Mouse (Mus musculus) frontal cortex, postnatal 36 days (tissue): ENCODE data around the gene Ramp2.
A peak's percentile ranks its signal among the peaks of the same experiment; 100 is the strongest.

Experiments used
- DNase-seq, 2 experiments: peaks; one replicate each; pipeline ENCODE4 v3.0.0; 2022; ENCODE audit warnings: low spot score in 2 of 2

Ramp2 gene

DNA sequence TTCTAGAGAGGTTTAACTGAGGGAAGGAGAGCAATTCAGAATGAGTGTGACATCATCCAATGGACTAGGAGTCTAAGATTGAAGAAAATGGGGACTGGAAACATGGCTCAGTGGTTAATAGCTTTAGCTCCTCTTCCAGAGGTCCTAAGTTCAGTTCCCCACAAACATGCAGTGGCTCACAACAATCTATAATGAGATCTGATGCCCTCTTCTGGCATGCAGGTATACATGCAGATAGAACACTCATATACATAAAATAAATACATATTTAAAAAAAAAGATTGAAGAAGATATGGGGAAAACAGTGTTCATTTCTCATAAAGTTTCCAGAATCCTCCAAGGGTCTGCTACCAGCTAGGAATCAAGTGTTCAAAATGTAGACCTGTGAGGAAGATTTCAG, 10.4 kb upstream of the Ramp2 start:
- DNase-seq: no peak

DNA sequence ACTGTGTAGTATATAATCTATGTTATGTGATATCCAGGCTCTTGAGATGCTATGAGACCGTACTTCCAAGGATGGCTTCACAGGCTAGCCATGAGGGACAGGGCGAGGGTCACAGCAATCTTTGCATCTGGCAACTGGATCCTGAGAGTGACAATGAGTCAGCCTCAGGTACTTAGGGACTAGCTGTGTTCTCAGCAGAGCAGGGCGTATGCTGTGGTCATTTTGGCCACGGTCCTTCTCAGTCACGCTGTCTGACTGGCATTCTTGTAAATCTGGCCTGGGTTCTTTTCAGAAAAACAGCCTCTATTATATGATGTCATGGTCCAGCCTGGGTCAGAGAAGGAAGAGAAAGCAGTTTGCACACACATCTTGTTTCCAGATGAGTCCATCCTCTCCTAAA, 9.0 kb upstream of the Ramp2 start:
- no peak for DNase-seq

DNA sequence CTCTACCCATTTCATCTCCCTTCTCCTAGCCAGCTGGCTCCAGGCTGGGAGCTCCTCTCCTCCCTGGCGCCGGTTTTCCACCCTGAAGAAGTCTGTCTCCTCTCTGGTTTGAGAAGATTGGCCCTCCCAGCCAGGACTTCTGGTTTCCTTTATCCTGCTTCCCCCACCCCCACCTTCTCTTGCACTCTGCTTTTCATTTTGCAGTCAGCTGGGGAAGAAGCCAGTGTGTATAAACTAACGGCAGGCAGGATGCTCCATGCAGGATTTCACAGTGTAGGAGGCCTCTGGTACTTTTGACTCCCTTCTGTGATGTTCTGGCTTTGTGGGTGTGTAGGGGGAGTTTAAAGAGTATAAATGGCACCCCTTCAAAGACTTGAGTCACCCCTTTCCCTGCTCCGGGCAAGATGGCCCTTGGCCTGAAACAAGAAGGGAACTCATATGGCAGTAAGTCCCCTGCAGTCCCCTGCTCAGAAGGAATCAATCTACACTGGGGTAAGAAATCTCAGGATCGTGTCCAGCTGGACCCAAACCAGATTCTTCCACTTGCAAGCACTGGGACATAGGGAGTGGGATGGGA, 7.7 kb upstream of the Ramp2 start:
- peak; percentile 45 to 47 for DNase-seq

DNA sequence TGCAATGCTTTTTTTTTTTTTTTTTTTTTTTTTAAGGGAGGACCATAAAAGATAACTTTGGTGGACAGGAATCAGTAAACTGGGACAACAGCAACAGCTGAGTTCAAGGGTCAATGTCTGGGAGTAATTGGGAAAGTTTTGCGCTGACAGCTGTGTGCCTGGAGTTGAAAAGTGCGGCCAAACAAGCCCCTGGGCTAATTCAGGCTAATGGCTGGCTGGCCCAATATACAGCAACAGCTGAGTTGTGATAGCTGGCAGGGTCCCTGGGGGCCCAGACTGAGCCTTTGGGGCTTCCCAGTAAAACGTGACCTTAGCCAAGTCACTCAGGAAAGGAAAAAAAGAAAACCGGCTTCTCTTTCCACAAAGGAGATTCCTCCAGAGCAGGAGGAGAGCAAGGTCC, 757 bp upstream of the Ramp2 start:
- no peak for DNase-seq

DNA sequence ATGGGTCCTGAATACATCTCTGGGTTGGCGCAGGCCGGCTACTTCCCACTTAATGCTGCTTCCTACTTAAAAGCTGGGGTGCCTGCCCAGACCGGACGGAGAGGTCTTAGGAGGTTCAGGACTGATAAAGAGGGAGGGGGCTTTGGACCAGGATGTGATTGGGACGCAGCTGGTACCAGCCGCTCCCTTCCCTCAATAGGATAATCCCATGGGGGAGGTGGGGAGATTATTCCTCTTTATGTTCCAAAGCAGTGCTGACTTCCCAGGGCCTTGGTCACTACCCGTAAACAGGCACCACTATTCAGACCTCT, 829 bp downstream of the Ramp2 start:
- no peak for DNase-seq

DNA sequence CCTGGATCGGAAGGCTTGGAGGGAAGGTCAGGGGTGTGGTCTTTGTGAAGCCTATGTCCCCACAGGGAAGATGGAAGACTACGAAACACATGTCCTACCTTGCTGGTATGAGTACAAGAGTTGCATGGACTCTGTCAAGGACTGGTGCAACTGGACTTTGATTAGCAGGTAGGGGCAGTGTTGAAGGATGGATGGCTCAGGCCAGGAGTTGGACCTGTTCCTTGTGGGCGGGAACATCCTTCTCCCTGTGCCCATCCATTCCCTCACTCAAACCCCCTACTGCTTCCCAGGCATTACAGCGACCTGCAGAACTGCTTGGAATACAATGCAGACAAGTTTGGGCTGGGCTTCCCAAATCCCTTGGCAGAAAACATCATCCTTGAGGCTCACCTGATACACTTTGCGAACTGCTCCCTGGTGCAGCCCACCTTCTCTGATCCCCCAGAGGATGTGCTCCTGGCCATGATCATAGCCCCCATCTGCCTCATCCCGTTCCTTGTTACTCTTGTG, 1.7 kb downstream of the Ramp2 start:
- no peak for DNase-seq

DNA sequence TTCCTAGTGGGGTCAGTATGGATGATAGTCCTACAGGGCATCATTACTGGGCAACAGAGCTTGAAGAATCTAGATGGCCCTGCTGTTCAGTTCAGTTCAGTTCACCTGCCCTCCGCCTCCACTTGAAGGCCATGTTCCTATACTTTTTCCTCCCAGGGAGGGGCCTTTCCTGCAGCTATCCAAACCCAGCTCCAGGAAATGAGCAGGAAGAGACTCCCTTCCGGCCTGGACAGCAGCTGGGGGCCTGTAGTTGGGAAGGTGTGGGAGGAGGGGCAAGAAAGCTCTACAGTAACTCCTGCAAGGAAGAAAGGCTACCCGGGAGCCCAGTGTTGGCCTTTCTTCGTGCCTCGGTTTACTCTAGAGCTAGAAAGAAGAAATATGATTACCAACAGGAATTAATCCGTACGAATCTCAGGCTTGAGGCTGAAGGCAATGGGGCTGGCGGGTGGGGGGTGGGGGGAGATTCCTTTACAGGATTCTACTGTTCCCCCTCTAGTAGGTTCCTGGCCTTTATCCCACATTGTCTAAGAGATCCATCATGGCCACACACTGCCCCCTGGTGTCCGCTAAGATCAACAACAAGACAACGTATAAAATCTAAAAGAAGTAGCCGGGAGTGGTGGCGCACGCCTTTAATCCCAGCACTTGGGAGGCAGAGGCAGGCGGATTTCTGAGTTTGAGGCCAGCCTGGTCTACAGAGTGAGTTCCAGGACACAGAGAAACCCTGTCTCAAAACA, 2.6 kb downstream of the Ramp2 start:
- peak; percentile 52 to 63 for DNase-seq

DNA sequence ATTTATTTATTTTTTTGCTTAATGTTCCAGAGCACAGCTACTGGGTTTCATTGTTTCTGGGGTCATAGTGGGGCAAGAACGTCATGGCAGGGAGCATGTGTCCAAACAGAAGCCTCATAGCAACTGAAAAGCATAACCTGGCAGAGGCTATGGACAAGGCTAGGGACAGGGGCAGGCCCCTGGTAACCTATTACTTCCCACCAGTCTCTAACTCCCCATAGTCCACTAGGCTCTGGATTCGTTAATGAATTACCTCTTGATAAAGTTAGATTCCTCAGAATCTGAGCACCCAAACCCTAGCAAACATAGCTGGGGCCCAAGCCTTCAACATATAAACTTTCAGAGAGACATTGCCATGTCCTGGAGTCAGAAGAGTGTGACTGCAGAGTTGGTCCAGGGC, 5.2 kb downstream of the Ramp2 start:
- DNase-seq: no peak

DNA sequence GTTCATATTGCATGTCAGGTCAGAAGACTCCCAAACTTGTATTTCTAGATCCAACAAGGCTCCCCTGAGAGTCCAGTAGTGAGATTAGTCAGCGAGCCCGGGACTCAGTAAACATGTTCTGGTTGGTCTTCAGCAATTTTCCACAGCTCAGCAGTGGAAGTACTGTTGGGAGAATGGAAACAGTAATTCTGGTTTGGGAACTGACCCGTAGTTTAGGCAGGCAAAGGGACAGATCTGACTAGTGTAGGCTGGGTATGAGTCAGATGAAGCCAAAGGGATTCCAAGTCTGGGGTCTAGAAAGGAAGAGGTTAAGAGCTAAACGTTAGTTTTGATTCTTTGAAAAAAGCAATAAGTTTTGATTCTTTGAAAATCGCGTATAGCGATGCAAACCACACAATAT, 7.1 kb downstream of the Ramp2 start:
- no peak for DNase-seq

DNA sequence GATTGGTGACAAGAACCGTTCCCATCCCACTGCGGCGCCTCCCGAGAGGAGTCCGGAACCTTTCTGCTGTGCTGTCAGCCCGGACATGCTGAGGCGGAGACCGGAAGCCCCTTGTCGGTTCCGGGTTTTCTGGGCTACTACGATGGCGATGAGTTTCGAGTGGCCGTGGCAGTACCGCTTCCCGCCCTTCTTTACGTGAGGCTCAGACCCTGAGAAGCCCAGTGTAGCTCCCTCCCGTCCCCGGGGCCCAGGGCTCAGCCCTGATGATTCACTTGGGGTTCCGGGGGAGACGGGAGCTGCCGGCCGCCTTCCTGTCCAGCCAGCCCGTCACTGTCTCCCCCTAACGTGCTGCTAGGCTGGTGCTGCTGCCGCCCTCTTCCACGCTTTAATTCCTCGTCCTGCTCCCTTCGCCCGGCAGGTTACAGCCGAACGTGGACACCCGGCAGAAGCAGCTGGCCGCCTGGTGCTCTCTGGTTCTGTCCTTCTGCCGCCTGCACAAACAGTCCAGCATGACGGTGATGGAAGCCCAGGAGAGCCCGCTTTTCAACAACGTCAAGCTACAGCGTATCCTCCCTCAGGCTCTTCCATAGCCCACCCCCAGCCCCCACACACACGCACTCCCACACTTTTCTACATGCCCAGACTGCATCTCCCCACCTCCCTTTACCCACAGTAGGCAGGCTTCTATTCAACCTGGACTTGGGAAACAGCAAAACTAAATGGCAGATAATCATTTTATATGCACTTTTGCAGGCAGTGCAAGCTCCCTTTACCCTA, 8.0 kb downstream of the Ramp2 start, which contains the start of gene Vps25:
TSS of gene Vps25 (plus strand) at position 95 of the 777 bp plus-strand sequence.
- DNase-seq: peak; percentile 82 to 87

DNA sequence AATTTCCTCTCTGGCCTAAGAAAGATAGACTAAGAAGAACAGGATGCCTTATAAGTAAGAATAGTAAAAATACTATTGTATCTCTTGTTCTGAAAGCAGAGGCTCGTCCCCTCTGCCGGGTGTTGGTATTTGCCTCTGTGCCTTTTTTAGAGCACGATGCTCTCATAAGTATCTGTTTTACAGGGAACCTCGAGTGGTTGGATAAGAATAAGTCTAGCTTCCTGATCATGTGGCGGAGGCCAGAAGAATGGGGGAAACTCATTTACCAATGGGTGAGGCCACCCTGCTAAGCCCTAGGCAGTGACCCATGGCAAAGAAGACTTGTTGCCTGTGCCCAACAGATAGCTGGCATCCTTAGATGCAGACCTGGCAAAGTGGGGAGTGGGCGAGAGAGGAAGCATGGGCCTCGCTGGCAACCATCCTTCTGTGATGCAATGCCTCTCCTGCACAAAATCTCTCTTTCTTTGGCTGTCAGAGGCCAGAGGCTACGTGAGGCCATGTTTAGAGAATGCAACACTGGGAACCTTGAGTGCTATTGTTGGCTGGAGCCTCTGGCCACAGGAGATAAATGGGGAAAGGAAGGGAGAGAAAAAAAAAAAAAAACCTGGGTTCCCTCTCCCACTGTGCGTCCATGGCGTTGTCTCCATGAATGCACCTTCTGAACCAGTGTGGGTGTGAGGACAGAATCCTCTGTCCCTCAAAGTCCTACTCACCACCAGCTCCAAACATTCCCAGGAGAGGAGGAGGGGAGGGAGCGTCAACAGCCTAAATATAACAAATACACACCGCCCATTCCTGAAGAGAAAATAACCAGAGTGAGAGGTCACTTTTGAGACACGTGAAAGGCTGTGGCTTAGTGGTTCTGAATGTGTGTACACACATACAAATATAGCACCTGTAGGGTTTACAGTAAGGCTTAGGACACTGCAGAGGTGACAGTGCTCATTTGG, 10.3 kb downstream of the Ramp2 start:
- no peak for DNase-seq

DNA sequence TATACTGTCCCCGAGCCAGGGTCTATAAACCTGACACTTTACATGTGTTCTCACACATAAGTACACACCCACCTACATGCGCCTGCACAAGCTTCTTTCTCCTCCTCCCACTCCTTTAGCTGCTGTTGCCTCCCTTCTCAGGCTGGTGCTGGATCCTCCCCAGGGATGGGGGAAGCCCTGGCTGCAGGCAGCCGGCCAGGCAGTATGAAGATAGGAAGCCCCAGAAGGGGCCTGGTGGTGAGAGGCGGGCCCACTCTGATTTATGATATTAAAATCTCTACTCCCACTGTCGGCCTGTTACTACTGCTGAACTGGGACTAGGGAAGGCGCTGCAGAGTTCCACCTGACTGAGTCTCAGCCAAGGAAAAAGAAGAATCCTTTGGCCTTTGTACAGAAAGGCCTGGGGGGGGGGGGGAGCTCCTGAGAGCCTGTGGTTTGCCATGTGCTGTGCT, 13.5 kb downstream of the Ramp2 start:
- peak; percentile 67 to 78 for DNase-seq

DNA sequence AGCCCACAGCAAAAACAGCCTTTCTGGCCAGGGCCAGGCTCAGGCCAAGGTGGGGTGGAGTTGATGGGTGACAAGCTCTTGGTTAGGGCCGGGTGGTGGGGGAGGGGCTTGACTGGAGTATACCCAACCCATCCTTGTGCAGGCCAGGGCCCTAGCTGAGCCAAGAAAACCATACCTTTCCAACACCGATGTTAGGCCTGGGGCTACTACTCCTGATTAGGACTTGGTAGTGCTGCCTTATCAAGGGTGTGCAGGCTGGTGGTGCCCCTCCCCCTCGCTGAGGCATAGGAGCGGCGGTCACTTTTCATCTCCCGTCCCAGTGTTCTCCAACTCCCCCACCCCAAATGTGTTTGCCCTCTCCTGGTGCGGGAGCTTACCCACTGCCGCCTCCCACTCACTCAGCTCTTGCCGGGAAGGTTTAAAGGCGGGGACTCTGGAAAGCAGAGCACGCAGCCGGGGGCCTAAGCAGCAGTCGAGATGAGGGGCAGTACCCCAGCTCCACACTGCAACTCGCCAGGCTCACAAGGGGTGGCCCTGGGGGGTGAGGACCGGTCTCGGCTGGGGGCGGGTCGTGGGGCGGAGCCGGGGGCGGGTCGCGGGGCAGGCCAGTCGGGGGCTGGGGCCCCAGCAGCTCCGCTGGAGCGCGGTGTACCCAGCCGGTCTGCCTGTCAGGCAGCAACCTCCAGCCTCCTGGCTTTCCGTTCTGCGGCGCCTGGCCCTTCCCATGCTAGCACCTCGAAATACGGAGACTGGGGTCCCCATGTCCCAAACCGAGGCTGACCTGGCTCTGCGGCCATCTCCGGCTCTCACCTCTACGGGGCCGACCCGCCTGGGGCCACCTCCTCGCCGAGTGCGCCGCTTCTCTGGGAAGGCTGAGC, 14.4 kb downstream of the Ramp2 start, which contains the start of gene Wnk4:
TSS of gene Wnk4 (plus strand) at position 620 of the 878 bp plus-strand sequence.
- no peak for DNase-seq

DNA sequence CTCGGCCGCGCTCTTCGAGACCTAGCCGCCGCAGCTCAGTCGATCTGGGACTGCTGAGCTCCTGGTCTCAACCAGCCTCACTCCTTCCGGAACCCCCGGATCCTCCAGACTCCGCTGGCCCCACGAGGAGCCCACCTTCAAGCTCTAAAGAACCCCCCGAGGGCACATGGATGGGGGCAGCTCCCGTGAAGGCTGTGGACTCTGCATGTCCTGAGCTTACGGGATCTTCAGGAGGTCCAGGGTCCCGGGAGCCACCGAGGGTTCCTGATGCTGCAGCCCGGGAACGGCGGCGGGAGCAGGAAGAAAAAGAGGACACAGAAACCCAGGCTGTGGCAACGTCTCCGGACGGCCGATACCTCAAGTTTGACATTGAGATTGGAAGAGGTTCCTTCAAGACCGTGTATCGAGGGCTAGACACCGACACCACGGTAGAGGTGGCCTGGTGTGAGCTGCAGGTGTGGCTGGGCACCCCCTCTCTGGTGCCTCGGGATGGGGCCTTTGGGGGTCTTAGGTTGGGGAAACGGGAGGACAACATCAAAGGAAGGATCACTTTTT, 15.1 kb downstream of the Ramp2 start:
- DNase-seq: no peak

DNA sequence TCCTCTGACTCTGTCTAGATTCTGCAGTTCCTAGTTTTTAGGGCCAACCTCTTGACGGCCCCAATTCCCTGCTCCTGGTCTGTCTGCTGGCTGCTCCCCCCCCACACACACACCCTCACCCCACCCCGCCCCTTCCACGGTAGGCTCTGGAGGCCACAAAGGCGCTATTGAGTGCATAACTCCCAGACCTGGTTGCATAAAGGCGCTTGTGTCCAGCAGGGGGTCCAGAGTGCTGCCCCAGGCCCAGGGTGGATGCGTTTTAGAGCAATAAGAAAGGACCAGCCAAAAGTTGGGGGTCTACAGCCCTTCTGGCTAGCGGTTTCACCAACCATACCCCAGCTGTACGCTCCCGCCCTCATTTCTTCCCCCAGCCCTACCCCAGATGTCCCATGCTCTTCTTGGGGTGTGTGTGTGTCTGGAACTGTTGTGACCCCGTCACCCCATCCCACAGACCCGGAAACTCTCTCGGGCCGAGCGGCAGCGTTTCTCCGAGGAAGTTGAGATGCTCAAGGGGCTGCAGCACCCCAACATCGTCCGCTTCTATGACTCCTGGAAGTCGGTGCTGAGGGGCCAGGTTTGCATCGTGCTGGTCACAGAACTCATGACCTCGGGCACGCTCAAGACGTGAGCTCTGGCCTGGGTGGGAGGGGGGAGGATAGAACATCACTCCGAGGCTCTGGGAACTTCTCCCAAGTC, 16.6 kb downstream of the Ramp2 start:
- no peak for DNase-seq

DNA sequence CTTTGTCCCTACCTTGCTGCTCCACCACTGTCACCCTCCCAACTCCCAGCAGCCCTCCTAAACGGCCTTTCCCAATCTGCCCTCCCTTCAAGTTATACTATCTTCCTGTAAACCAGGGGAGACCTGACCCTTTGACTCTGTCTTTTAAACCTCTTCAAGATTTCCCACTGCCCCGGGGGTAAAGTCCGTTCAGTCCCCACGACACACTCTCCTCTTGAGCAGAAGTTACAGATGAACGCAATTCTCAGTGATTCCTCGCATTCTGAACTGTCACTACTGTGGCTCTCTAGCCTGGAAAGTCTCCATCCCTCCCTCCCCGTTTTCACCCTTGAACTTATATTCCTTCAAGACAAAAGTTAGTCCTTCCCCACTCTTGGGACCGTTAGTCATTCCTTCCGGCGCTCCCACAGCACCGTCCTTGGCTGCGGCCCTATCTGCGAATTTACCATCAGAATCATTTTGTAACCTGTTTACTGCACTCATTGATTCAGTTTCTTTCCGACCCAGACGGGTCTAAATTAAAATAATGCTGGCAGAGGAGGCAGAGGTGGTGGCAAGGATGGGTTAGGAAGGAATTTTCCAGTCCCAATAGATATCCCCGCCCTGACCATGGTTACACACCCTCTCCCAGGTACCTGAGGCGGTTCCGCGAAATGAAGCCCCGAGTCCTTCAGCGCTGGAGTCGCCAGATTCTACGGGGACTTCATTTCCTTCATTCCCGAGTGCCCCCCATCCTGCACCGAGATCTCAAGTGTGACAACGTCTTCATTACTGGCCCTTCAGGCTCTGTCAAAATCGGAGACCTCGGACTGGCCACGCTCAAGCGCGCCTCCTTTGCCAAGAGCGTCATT, 17.5 kb downstream of the Ramp2 start:
- no peak for DNase-seq

DNA sequence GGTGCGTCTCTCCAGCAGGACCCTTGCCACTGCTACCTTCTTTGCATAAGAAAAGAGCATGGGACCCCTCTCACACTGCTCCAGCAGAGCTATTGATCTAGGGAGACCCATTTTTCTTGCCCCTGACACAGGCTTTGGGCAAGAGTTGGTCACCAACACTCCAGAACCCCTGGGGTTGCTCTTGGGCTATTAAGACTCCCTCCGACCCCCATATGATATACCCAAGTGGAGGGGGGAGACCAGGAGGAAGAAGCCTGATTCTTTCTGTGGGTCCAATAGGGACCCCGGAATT, 18.1 kb downstream of the Ramp2 start:
- no peak for DNase-seq

DNA sequence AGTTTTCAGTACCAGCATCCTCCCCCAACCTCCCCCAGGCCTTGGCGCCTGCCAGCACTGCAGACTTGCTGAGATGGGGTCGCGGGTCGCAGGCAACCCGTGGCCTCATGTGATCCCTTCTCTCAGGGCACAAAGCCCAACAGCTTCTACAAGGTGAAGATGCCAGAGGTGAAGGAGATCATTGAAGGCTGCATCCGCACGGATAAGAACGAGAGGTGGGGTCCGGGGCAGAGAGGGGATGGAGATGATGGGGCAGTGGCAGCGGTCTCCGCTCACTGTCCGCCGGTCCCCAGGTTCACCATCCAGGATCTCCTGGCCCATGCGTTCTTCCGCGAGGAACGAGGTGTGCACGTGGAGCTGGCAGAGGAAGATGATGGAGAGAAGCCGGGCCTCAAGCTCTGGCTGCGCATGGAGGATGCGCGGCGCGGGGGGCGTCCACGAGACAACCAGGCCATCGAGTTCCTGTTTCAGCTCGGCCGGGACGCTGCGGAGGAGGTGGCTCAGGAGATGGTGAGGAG, 19.2 kb downstream of the Ramp2 start:
- DNase-seq: no peak

DNA sequence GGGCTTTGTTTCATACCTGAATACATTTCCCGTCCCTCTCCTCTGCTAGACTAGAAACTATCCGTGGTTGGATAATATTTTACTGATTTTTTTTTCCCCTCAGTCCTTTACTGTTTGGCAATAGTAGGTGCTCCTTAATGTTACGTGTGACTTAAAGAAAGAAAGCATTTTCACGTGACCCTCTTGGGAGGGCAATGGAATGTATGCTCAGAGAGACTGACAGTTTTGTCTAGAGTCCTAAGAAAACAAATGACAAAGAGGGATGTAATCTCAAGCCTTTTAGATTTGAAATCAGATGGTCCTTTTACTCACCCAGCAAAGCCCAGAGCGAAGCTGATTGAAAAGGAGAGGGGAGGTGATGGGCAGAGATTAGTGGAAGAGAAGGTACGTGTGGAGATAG, 20.1 kb downstream of the Ramp2 start:
- DNase-seq: no peak
